Mouse (Mus musculus): Measurements from ENCODE around the gene Recql5. TPM values are rescaled to one million over a fixed set of nuclear protein-coding genes. Genes with fewer than 3 reads are reported as not detected.

Recql5 gene
- polyA plus RNA-seq, 1 experiment from 2014 or later: 18.0 TPM

DNA sequence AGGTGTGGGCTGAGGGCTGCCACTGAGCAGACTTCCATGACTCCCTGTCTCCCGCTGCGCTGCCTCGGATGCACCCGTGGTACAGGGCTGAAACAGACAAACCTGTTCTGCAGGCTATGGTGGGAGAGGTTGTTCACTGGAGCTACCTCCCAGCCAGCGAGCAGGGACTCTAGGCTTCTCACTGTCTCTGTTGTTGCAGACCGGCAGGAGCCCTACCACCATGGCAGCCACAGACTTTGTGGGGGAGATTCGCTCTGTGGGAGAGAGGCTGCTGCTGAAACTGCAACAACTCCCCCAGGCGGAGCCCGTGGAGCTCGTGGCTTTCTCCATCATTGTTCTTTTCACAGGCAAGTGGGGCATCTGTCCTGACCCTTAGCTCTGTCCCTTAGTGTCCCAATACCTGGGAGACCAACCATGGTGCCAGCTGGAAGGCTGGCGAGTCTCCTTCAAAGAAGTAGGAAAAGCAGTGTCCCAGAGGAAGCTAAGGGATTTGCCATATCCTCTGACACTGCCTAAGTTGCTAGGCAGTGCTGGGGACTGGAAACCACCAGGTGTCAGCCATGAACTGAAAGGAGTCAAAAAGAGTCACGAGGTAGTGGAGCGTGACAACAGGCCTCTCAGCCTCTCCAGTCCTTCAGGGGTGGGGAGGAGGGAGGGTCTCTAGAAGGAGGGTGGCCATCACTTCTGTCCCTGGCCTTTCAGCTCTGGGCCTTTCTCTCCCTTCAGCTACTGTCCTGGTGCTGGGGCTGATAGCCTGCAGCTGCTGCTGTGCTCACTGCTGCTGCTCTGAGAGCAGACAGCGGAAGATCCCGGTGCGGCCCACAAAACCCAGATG, 28.1 kb downstream of the Recql5 start:
- Histone ChIP-seq H3K36me3 (ENCODE audit: control insufficient read depth, insufficient read depth, low read length) (peaks cover 7% of the 10 kb centered on the region; the same call in 1 of the 2 replicates), H3K4me3 (replicated peaks; ENCODE audit: low read depth, low read length) (no peak overlapping the region), H3K9ac (replicated peaks; ENCODE audit: low read length) (peak overlapping the region; percentile 3; the same call in 1 of the 2 replicates), H3K27ac (replicated peaks; ENCODE audit: low read depth, low read length) (no peak overlapping the region), H3K9me3 (ENCODE audit: control insufficient read depth, low read length) (no peaks in the 10 kb centered on the region), H3K27me3 (ENCODE audit: control insufficient read depth, insufficient read depth, low read length) (no peaks in the 10 kb centered on the region), H3K4me1 (ENCODE audit: control insufficient read depth, insufficient read depth, low read length) (no peaks in the 10 kb centered on the region), H3K4me2 (ENCODE audit: low read length) (no peak overlapping the region)
- DNase-seq (no peak), ATAC-seq (ENCODE audit: low FRiP score, low TSS enrichment) (no peak)
- 40% methylated on average over 16 of the region's 16 CpGs for WGBS

DNA sequence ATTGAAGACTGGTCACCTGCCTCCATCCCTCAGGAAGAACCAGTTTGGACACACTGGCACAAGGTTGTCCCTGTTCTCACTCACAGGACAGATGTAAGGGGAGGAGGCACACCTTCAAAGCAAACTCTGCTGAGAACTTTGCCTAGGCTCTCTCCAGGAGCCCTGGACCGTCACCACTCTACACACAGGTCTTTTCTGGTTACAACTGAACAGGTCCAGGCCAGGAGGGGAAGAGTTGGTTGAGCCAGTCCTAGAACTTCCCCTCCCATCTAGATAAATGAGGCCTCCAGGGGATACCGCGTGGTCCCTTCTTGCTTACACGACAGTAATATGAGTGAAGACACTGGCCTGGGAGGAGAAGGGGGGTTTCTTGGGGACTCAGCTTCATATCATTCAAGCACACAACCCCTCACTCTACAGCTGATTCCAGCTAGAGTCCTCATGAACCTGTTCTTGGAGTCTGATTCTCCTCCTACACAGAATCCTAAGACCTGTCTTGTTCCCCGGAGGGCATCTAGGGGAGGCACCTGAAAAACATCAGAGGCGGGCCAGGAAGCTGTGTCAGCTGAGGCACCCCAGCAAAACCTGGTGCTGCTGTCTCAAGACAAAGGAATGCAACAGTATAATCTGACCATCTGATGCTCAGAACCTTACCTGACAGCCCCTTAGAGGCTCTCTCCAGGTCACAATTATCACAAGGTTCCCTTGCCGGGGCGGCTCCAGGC, 28.9 kb downstream of the Recql5 start:
- no peaks in the 10 kb centered on the region for H3K4me1 ChIP-seq (ENCODE audit: control insufficient read depth, insufficient read depth, low read length)
- 0 out of 2 replicates have a peak overlapping the region, but pooled peaks have one; percentile 3 for H3K9ac ChIP-seq (replicated peaks; ENCODE audit: low read length)
- H3K4me3 ChIP-seq (replicated peaks; ENCODE audit: low read depth, low read length): no peak overlapping the region
- DNase-seq (no peak), ATAC-seq (ENCODE audit: low FRiP score, low TSS enrichment) (no peak)
- 0 out of 2 replicates have a peak, but pooled peaks cover 6% of the 10 kb centered on the region for H3K36me3 ChIP-seq (ENCODE audit: control insufficient read depth, insufficient read depth, low read length)
- no peak overlapping the region for H3K4me2 ChIP-seq (ENCODE audit: low read length)
- WGBS: 84% methylated on average over 8 of the region's 8 CpGs
- H3K27me3 ChIP-seq (ENCODE audit: control insufficient read depth, insufficient read depth, low read length): no peaks in the 10 kb centered on the region
- no peak overlapping the region for H3K27ac ChIP-seq (replicated peaks; ENCODE audit: low read depth, low read length)
- no peaks in the 10 kb centered on the region for H3K9me3 ChIP-seq (ENCODE audit: control insufficient read depth, low read length)

DNA sequence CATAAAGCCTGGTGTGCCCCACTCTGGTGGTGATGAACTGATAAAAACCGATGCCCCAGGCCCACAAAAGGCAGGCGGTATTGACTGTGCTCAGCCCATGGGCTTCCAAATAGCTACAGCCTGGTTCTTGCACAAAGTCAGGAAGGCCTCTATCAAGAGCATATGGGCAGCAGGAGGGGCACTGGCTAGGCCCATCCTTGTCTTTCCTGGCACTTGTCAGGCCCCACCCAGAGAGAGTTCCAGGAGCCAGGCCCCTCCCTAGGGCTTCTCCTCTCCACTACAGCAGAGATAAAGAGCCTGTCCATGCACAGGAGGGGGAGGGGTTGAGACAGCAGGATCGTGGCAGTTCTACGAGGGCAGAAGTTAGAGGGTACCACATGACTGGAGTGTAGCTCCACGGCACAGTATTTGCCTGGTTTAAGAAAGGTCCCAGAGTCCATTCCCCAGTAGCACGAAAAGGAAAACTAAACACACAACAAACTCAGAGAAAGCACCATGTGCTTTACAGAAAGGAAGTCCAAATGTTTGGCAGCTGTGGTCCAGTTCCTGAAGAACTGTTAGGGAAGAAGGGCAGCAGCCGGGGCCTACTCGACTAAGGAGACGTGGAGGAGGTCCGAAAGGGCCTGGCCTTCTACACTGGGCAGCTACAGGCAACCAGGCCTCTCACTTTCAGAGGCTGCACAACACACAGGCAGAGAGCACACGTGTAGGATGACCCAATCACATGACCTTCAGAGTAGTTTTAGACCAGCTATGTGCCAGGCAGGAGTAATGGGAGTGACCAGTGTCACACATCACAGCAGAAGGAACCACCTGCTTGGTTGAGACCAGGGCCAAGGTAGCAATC, 29.7 kb downstream of the Recql5 start:
- Histone ChIP-seq H3K9ac (replicated peaks; ENCODE audit: low read length) (no peak overlapping the region), H3K9me3 (ENCODE audit: control insufficient read depth, low read length) (no peaks in the 10 kb centered on the region), H3K27me3 (ENCODE audit: control insufficient read depth, insufficient read depth, low read length) (no peaks in the 10 kb centered on the region), H3K36me3 (ENCODE audit: control insufficient read depth, insufficient read depth, low read length) (0 out of 2 replicates have a peak, but pooled peaks cover 6% of the 10 kb centered on the region), H3K4me2 (ENCODE audit: low read length) (no peak overlapping the region), H3K27ac (replicated peaks; ENCODE audit: low read depth, low read length) (no peak overlapping the region), H3K4me1 (ENCODE audit: control insufficient read depth, insufficient read depth, low read length) (no peaks in the 10 kb centered on the region), H3K4me3 (replicated peaks; ENCODE audit: low read depth, low read length) (no peak overlapping the region)
- ATAC-seq (ENCODE audit: low FRiP score, low TSS enrichment) (no peak), DNase-seq (no peak)
- WGBS: 79% methylated on average over 11 of the region's 11 CpGs

DNA sequence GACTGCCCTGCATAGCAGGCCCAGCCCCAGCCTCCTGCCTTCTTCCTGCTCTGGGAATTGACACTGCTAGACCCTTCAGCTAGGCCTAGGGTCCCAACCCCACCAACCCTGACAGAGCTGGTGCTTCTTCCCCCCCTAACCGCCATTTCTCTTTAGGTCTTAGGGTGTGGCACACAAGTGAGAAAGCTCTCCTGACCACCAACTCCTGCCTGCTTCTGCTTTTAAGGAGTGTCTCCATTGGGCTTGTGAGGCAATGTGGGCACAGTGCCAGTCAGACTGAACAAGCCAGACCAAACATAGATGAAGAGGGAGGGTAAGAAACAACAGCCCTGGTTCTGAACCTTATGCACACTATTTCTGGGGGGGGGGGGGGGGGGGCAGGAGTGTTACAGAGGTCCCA, 30.4 kb downstream of the Recql5 start:
- 100% methylated on average over 1 of the region's 1 CpGs for WGBS
- no peak overlapping the region for H3K4me3 ChIP-seq (replicated peaks; ENCODE audit: low read depth, low read length)
- no peak overlapping the region for H3K4me2 ChIP-seq (ENCODE audit: low read length)
- H3K4me1 ChIP-seq (ENCODE audit: control insufficient read depth, insufficient read depth, low read length): no peaks in the 10 kb centered on the region
- no peaks in the 10 kb centered on the region for H3K27me3 ChIP-seq (ENCODE audit: control insufficient read depth, insufficient read depth, low read length)
- DNase-seq (no peak), ATAC-seq (ENCODE audit: low FRiP score, low TSS enrichment) (no peak)
- H3K27ac ChIP-seq (replicated peaks; ENCODE audit: low read depth, low read length): no peak overlapping the region
- H3K9ac ChIP-seq (replicated peaks; ENCODE audit: low read length): no peak overlapping the region
- H3K36me3 ChIP-seq (ENCODE audit: control insufficient read depth, insufficient read depth, low read length): 0 out of 2 replicates have a peak, but pooled peaks cover 3% of the 10 kb centered on the region
- H3K9me3 ChIP-seq (ENCODE audit: control insufficient read depth, low read length): no peaks in the 10 kb centered on the region

DNA sequence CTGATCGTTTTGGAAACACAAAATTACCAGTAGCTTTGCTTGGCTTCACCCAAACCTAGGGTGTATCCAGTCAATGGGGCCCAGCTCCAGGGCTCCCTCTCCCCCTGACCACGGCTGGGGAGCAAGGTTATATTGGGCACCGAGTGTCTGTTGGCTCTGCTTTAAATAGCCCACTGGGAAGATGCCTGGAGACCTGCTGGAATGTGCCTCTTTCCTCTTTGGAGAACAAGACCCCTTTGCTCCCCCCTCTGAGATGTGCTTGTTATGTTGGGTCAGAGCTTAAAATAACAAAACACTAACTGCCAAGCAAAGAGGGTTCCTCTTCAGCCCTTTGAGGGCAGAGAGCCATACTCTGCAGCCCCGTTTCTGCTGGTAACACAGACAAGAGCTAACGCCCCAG, 31.1 kb downstream of the Recql5 start:
- H3K4me3 ChIP-seq (replicated peaks; ENCODE audit: low read depth, low read length): no peak overlapping the region
- H3K9me3 ChIP-seq (ENCODE audit: control insufficient read depth, low read length): no peaks in the 10 kb centered on the region
- peaks cover 3% of the 10 kb centered on the region; the same call in 1 of the 2 replicates for H3K36me3 ChIP-seq (ENCODE audit: control insufficient read depth, insufficient read depth, low read length)
- ATAC-seq (ENCODE audit: low FRiP score, low TSS enrichment) (no peak), DNase-seq (no peak)
- H3K27ac ChIP-seq (replicated peaks; ENCODE audit: low read depth, low read length): no peak overlapping the region
- H3K4me1 ChIP-seq (ENCODE audit: control insufficient read depth, insufficient read depth, low read length): no peaks in the 10 kb centered on the region
- H3K9ac ChIP-seq (replicated peaks; ENCODE audit: low read length): no peak overlapping the region
- H3K27me3 ChIP-seq (ENCODE audit: control insufficient read depth, insufficient read depth, low read length): no peaks in the 10 kb centered on the region
- WGBS: 87% methylated on average over 5 of the region's 5 CpGs
- no peak overlapping the region for H3K4me2 ChIP-seq (ENCODE audit: low read length)

DNA sequence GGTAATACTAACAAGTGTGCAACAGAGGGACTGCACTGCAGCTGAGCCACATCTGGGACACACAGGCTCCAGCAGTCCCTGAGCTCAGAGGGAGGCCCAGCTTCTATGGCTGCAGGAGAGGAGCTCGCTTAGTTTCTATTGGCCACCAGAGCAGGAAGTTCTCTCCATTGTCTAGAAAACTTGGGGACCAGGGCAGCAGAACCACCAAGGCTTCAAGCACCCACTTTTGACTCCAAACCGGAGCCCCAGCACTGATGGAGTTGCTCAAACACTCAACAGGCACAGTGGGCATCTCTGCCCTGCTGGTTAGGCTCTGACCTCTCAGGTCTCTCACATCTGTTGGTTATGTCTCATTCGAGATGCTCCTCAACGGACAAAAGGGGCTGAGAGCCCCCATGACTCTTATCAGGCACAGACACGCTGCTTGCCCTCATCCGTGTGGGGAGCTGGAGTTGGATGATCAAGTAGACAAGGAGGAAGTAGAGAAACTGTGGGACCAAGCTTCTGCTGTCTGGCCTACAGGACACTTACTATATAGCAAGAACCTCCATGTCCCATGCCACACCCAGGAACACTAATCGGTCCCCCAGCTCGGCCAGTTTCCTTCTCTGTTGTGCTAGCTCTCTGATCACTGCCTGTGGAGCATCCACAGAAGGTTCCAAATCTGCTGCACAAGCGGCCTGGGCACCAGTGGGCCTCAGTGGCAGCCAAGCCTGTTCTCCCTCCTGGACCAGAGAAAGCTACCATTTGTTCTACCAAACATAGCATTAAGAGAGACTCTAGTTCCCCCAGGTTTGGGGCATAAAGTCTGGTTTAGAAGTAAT, 31.7 kb downstream of the Recql5 start:
- ATAC-seq (ENCODE audit: low FRiP score, low TSS enrichment): no peak
- H3K9ac ChIP-seq (replicated peaks; ENCODE audit: low read length): no peak overlapping the region
- H3K27me3 ChIP-seq (ENCODE audit: control insufficient read depth, insufficient read depth, low read length): no peaks in the 10 kb centered on the region
- WGBS: 88% methylated on average over 9 of the region's 9 CpGs
- H3K4me2 ChIP-seq (ENCODE audit: low read length): no peak overlapping the region
- H3K4me3 ChIP-seq (replicated peaks; ENCODE audit: low read depth, low read length): no peak overlapping the region
- H3K4me1 ChIP-seq (ENCODE audit: control insufficient read depth, insufficient read depth, low read length): no peaks in the 10 kb centered on the region
- DNase-seq: no peak
- peaks cover 9% of the 10 kb centered on the region for H3K36me3 ChIP-seq (ENCODE audit: control insufficient read depth, insufficient read depth, low read length)
- no peak overlapping the region for H3K27ac ChIP-seq (replicated peaks; ENCODE audit: low read depth, low read length)
- no peaks in the 10 kb centered on the region for H3K9me3 ChIP-seq (ENCODE audit: control insufficient read depth, low read length)

DNA sequence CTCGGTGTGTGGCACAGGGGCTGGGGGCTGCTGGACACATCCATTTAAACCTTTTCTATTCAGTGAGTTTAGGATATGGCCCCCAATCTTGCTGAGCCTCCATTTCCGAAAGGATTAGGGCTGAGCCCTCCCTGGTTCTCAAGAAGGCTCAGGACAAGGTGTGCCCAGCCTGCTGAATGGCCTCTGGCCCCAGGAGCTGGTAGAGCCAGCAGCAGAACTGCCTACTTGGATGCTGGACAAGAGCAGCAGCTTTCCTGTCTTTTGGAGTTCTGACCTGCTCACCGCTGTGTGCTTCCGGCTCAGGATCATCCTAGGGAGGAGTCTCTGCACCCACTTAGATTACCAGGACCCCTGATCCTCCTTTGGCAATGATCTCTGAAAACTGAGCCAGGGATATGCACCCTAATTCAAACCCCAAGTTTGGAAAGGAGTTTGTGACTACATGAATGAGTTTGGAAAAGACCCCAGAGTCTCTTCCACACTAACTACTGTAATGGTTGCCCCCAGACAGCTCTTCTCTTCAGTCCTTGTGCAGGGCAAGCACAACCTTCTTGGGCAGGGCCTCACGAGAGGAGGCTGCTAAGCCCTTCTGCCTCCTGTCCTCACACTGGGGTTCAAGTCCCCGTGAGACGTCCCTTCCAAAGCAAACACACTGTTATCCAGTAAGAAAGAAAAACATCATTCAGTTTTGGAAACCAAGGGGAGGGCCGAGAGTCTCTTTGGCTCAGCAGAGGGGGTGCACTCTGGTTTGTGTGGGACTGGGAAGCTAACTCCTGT, 32.5 kb downstream of the Recql5 start:
- Histone ChIP-seq H3K27me3 (ENCODE audit: control insufficient read depth, insufficient read depth, low read length) (no peaks in the 10 kb centered on the region), H3K4me1 (ENCODE audit: control insufficient read depth, insufficient read depth, low read length) (no peaks in the 10 kb centered on the region), H3K4me3 (replicated peaks; ENCODE audit: low read depth, low read length) (no peak overlapping the region), H3K27ac (replicated peaks; ENCODE audit: low read depth, low read length) (no peak overlapping the region), H3K9ac (replicated peaks; ENCODE audit: low read length) (no peak overlapping the region), H3K9me3 (ENCODE audit: control insufficient read depth, low read length) (no peaks in the 10 kb centered on the region), H3K4me2 (ENCODE audit: low read length) (no peak overlapping the region), H3K36me3 (ENCODE audit: control insufficient read depth, insufficient read depth, low read length) (peaks cover 15% of the 10 kb centered on the region)
- 77% methylated on average over 8 of the region's 8 CpGs for WGBS
- ATAC-seq (ENCODE audit: low FRiP score, low TSS enrichment) (no peak), DNase-seq (no peak)
